Mouse (Mus musculus): ENCODE results near the gene Etl4.
A peak's percentile ranks its signal among the peaks of the same experiment; 100 is the strongest.

The Etl4 gene

GRCm38 (mm10) chr2:20443671-20444440 is 534.3 kb downstream of the Etl4 start:
- no peak for DNase-seq (ENCODE audit: low read depth, low spot score)

- no peak for DNase-seq (ENCODE audit: low read depth, low spot score)
Measured at GRCm38 (mm10) chr2:20445156-20446155, 535.9 kb downstream of the Etl4 start.

GRCm38 (mm10) chr2:20446180-20446579 is 536.6 kb downstream of the Etl4 start:
- peak; percentile 2 for DNase-seq (ENCODE audit: low read depth, low spot score)

- DNase-seq (ENCODE audit: low read depth, low spot score) = no peak
Measured at GRCm38 (mm10) chr2:20450945-20451344, 541.4 kb downstream of the Etl4 start.

- no peak for DNase-seq (ENCODE audit: low read depth, low spot score)
Measured at GRCm38 (mm10) chr2:20453506-20454206, 544.1 kb downstream of the Etl4 start.

GRCm38 (mm10) chr2:20479199-20479598 is 569.6 kb downstream of the Etl4 start:
- no peak for DNase-seq (ENCODE audit: low read depth, low spot score)

- no peak for DNase-seq (ENCODE audit: low read depth, low spot score)
Measured at GRCm38 (mm10) chr2:20486137-20486788, 576.7 kb downstream of the Etl4 start.

GRCm38 (mm10) chr2:20489090-20489489 is 579.5 kb downstream of the Etl4 start:
- no peak for DNase-seq (ENCODE audit: low read depth, low spot score)

GRCm38 (mm10) chr2:20492125-20492524 is 582.5 kb downstream of the Etl4 start:
- no peak for DNase-seq (ENCODE audit: low read depth, low spot score)

- DNase-seq (ENCODE audit: low read depth, low spot score) = no peak
Measured at GRCm38 (mm10) chr2:20493806-20494205, 584.2 kb downstream of the Etl4 start.

- DNase-seq (ENCODE audit: low read depth, low spot score) = peak; percentile 30
Measured at GRCm38 (mm10) chr2:20494666-20495065, 585.1 kb downstream of the Etl4 start.

- no peak for DNase-seq (ENCODE audit: low read depth, low spot score)
Measured at GRCm38 (mm10) chr2:20496219-20496800, 586.7 kb downstream of the Etl4 start.

- DNase-seq (ENCODE audit: low read depth, low spot score) = no peak
Measured at GRCm38 (mm10) chr2:20507832-20508723, 598.5 kb downstream of the Etl4 start.

GRCm38 (mm10) chr2:20508724-20509052 is 599.1 kb downstream of the Etl4 start:
- no peak for DNase-seq (ENCODE audit: low read depth, low spot score)

- no peak for DNase-seq (ENCODE audit: low read depth, low spot score)
Measured at GRCm38 (mm10) chr2:20510061-20510460, 600.5 kb downstream of the Etl4 start.

GRCm38 (mm10) chr2:20516270-20516865 is 606.8 kb downstream of the Etl4 start:
- no peak for DNase-seq (ENCODE audit: low read depth, low spot score)

- no peak for DNase-seq (ENCODE audit: low read depth, low spot score)
Measured at GRCm38 (mm10) chr2:20517853-20518252, 608.3 kb downstream of the Etl4 start.

- DNase-seq (ENCODE audit: low read depth, low spot score) = no peak
Measured at GRCm38 (mm10) chr2:20518506-20518905, 608.9 kb downstream of the Etl4 start.

- no peak for DNase-seq (ENCODE audit: low read depth, low spot score)
Measured at GRCm38 (mm10) chr2:20519447-20520098, 610.0 kb downstream of the Etl4 start.
